Mouse (Mus musculus) bone marrow macrophage, adult 2 months (primary cell): ENCODE measurements around the gene Mrfap1.

Experiments used
- CTCF ChIP-seq: IDR thresholded peaks from 2 replicates; pipeline ENCODE4 v1.5.1; 2012; ENCODE audit warnings: low read depth, mild to moderate bottlenecking, low read length, moderate library complexity
- POLR2A ChIP-seq: IDR thresholded peaks from 2 replicates; pipeline ENCODE4 v1.6.1; 2012; ENCODE audit warnings: mild to moderate bottlenecking, low read depth, low read length, borderline replicate concordance

DNA sequence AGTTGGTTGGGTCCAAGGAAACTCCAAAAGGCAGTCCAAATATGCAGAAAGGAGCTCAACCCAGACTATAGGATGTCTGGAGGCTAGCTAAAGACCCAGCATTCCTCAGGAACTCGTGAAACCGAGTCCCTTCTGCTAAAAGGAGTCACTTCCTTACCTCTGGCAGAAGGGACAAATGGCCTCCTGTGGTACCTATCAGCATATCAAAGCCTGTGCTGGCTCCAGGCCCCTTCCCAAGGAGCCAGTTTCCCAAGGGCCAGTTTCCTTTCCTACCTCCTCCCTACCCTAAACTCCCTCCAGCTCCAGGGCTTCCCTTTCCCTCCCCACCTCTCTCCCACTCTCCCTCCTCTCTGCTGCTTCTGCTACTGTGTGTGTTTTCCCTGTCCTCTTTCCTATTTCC, 19.4 kb downstream of the Mrfap1 start:
- TF ChIP-seq CTCF (no peak), POLR2A (no peak)
